Mouse (Mus musculus) CH12.LX (cell line): ENCODE data around the gene Sap25. TPM values are rescaled to one million over a fixed set of nuclear protein-coding genes. Genes with fewer than 3 reads are reported as not detected.

Experiments
- DNase-seq: peaks from one replicate; pipeline ENCODE4 v3.0.0-alpha.2; 2013; ENCODE audit errors: extremely low read depth
- H3K27ac ChIP-seq: 2 replicates; pipeline ENCODE4 v1.5.1; 2012; ENCODE audit warnings: low read depth, mild to moderate bottlenecking, control low read depth, moderate library complexity; ENCODE audit not compliant: insufficient read depth
- H3K27me3 ChIP-seq: replicated peaks from 2 replicates; pipeline ENCODE3; 2012; ENCODE audit warnings: inconsistent platforms
- H3K36me3 ChIP-seq, 2 experiments: replicated peaks in 1 of 2; 2 replicates each; pipeline versions ENCODE3 to v1.6.1; 2012; ENCODE audit warnings: inconsistent platforms in 1 of 2, low read length in 1 of 2, mild to moderate bottlenecking in 1 of 2, mixed read lengths in 1 of 2, moderate library complexity in 1 of 2; ENCODE audit not compliant: control insufficient read depth in 1 of 2, insufficient read depth in 1 of 2
- H3K4me1 ChIP-seq, 2 experiments: 2 replicates each; pipeline ENCODE4 v1.6.1; 2012; ENCODE audit warnings: inconsistent platforms in 1 of 2, moderate library complexity in 1 of 2; ENCODE audit not compliant: insufficient read depth in 2 of 2, control insufficient read depth in 1 of 2
- H3K4me2 ChIP-seq: 2 replicates; pipeline ENCODE4 v1.6.1; 2012; ENCODE audit warnings: low read depth, mild to moderate bottlenecking, control low read depth; ENCODE audit not compliant: poor library complexity, insufficient read depth, severe bottlenecking
- H3K4me3 ChIP-seq, 3 experiments: fragments of 150-350 bp in 1 of 3; sonication (generic) in 1 of 3; replicated peaks in 1 of 3; 2 replicates each; pipeline versions ENCODE3 to v1.5.1; 2011 to 2012; ENCODE audit warnings: low read depth in 2 of 3, low read length in 2 of 3, mild to moderate bottlenecking in 2 of 3, moderate library complexity in 2 of 3, control low read depth in 1 of 3, improper control_type of control experiment in 1 of 3, inconsistent platforms in 1 of 3, mixed read lengths in 1 of 3; ENCODE audit not compliant: poor library complexity in 1 of 3
- H3K79me2 ChIP-seq: replicated peaks from 2 replicates; pipeline ENCODE4 v1.6.1; 2012; ENCODE audit warnings: mild to moderate bottlenecking, moderate library complexity; ENCODE audit not compliant: control insufficient read depth, poor library complexity, insufficient read depth, severe bottlenecking; ENCODE audit errors: extremely low read depth
- H3K9ac ChIP-seq: 2 replicates; pipeline ENCODE4 v1.6.1; 2012; ENCODE audit warnings: low read depth, mild to moderate bottlenecking, control low read depth, moderate library complexity; ENCODE audit not compliant: insufficient read depth
- H3K9me3 ChIP-seq: replicated peaks from 2 replicates; pipeline ENCODE3; 2012; ENCODE audit warnings: low read length, inconsistent platforms, mixed read lengths
- CHD1 ChIP-seq: IDR thresholded peaks from 2 replicates; pipeline ENCODE4 v1.6.1; 2012; ENCODE audit warnings: low read depth, low read length, improper control_type of control experiment, inconsistent platforms
- CHD2 ChIP-seq: IDR thresholded peaks from 2 replicates; pipeline ENCODE4 v1.6.1; 2011; ENCODE audit warnings: low read length, improper control_type of control experiment
- E2F4 ChIP-seq: IDR thresholded peaks from 2 replicates; pipeline ENCODE4 v1.6.1; 2011; ENCODE audit warnings: low read depth, low read length, improper control_type of control experiment; ENCODE audit not compliant: insufficient replicate concordance
- ELF1 ChIP-seq: IDR thresholded peaks from 2 replicates; pipeline ENCODE4 v1.6.1; 2014; ENCODE audit warnings: low read depth, mild to moderate bottlenecking, inconsistent platforms, low read length, improper control_type of control experiment
- GABPA ChIP-seq: IDR thresholded peaks from 2 replicates; pipeline ENCODE4 v1.6.1; 2012; ENCODE audit warnings: low read depth, low read length, improper control_type of control experiment, inconsistent platforms; ENCODE audit not compliant: insufficient replicate concordance
- HCFC1 ChIP-seq: IDR thresholded peaks from 2 replicates; pipeline ENCODE4 v1.6.1; 2012; ENCODE audit warnings: low read depth, mild to moderate bottlenecking, inconsistent platforms, low read length, improper control_type of control experiment
- MAX ChIP-seq: IDR thresholded peaks from 2 replicates; pipeline ENCODE4 v1.6.1; 2011; ENCODE audit warnings: low read length, improper control_type of control experiment
- MAZ ChIP-seq: IDR thresholded peaks from 2 replicates; pipeline ENCODE4 v1.6.1; 2012; ENCODE audit warnings: low read depth, mild to moderate bottlenecking, inconsistent platforms, low read length, improper control_type of control experiment, moderate library complexity
- MYC ChIP-seq: IDR thresholded peaks from 2 replicates; pipeline ENCODE4 v1.6.1; 2011; ENCODE audit warnings: low read depth, mild to moderate bottlenecking, improper control_type of control experiment, low read length
- NRF1 ChIP-seq: IDR thresholded peaks from 2 replicates; pipeline ENCODE4 v1.6.1; 2014; ENCODE audit warnings: low read depth, mild to moderate bottlenecking, inconsistent platforms, low read length, improper control_type of control experiment, moderate library complexity
- POLR2AphosphoS2 ChIP-seq: IDR thresholded peaks from 2 replicates; pipeline ENCODE4 v1.6.1; 2011; ENCODE audit warnings: low read depth, low read length, improper control_type of control experiment
- RCOR1 ChIP-seq: conservative IDR thresholded peaks from 2 replicates; pipeline ENCODE4 v1.6.1; 2012; ENCODE audit warnings: low read depth, mild to moderate bottlenecking, inconsistent platforms, low read length, improper control_type of control experiment
- SIN3A ChIP-seq: IDR thresholded peaks from 2 replicates; pipeline ENCODE4 v1.6.1; 2012; ENCODE audit warnings: low read length, improper control_type of control experiment, inconsistent platforms
- UBTF ChIP-seq: IDR thresholded peaks from 2 replicates; pipeline ENCODE4 v1.6.1; 2012; ENCODE audit warnings: low read depth, mild to moderate bottlenecking, inconsistent platforms, low read length, improper control_type of control experiment, moderate library complexity
- USF1 ChIP-seq: IDR thresholded peaks from 2 replicates; pipeline ENCODE4 v1.6.1; 2014; ENCODE audit warnings: low read depth, mild to moderate bottlenecking, inconsistent platforms, low read length, improper control_type of control experiment
- USF2 ChIP-seq: conservative IDR thresholded peaks from 2 replicates; pipeline ENCODE4 v1.6.1; 2011; ENCODE audit warnings: low read depth, low read length, improper control_type of control experiment
- ZC3H11A ChIP-seq: IDR thresholded peaks from 2 replicates; pipeline ENCODE4 v1.6.1; 2012; ENCODE audit warnings: low read depth, mild to moderate bottlenecking, inconsistent platforms, low read length, improper control_type of control experiment
- ZNF384 ChIP-seq: IDR thresholded peaks from 2 replicates; pipeline ENCODE4 v1.6.1; 2012; ENCODE audit warnings: low read depth, low read length, improper control_type of control experiment, inconsistent platforms
- dilution Hi-C: fragments of 300-500 bp; cut with MboI; formaldehyde crosslinking; loops from 2 replicates; pipeline ENCODE4 v1.14.3; 2020; ENCODE audit warnings: low sequenced_read_pairs; ENCODE audit not compliant: extremely low pct_unique_long_range_greater_than_20kb, extremely low pct_ligation_motif_present
- in situ Hi-C: fragments of 300-500 bp; cut with MboI; formaldehyde crosslinking; loops from 3 replicates; pipeline ENCODE4 v1.14.3; 2019; ENCODE audit warnings: low sequenced_read_pairs, low pct_ligation_motif_present, low pct_unique_long_range_greater_than_20kb, mixed read lengths
- polyA plus RNA-seq: library from polyadenylated mRNA; unstranded; fragments of >175 nt; gene quantifications from 2 replicates; pipeline ENCODE4 v1.2.1, GENCODE M21; 2012; ENCODE audit warnings: low read depth; ENCODE audit not compliant: insufficient read length
- total RNA-seq, 2 experiments: library from RNA; depleted of rRNA; stranded (reverse); fragments of 300-350 nt in 1 of 2; fragments of >200 nt in 1 of 2; gene quantifications; 2 replicates each; pipeline ENCODE4 v1.2.3; 2012 to 2014

Sap25 gene
- total and polyA plus RNA-seq, 3 experiments = 2.1 to 16.6 (median 2.4) TPM

GRCm38 (mm10) chr5:137600619-137601364 is 40.3 kb upstream of the Sap25 start, which contains the start of gene Mospd3 (continued):
- TF ChIP-seq POLR2AphosphoS2 (peak; percentile 93), SIN3A (peak; percentile 93; the same call in 1 of the 2 replicates), NRF1 (peak; percentile 60), E2F4 (peak; percentile 84; the same call in 1 of the 2 replicates), ZNF384 (peak; percentile 46; the same call in 1 of the 2 replicates), CHD1 (no peak; the same call in 1 of the 2 replicates), USF2 (no peak), MAZ (0 out of 2 replicates have a peak, but pooled peaks have one; percentile 52), USF1 (no peak; the same call in 1 of the 2 replicates), RCOR1 (peak; percentile 76), ELF1 (peak; percentile 95), MAX (no peak; the same call in 1 of the 2 replicates), HCFC1 (peak; percentile 90), GABPA (peak; percentile 11; the same call in 1 of the 2 replicates)
- TF ChIP-seq, all 38 proteins: peak for 21

GRCm38 (mm10) chr5:137601365-137601729 is 39.8 kb upstream of the Sap25 start:
- H3K4me3 ChIP-seq = peak overlapping the region; percentile 60 to 71 (median 65)
- TF ChIP-seq NRF1 = 0 out of 2 replicates have a peak, but pooled peaks have one; percentile 17
- no peak for TF ChIP-seq ZC3H11A
- TF ChIP-seq UBTF = 0 out of 2 replicates have a peak, but pooled peaks have one; percentile 42
- peak; percentile 49; the same call in 1 of the 2 replicates for TF ChIP-seq SIN3A
- no peak for TF ChIP-seq E2F4
- no peak for TF ChIP-seq RCOR1
- TF ChIP-seq MYC = no peak
- TF ChIP-seq CHD2 = no peak
- TF ChIP-seq CHD1 = 0 out of 2 replicates have a peak, but pooled peaks have one; percentile 59
- TF ChIP-seq, all 38 proteins: peak for 4
- Histone ChIP-seq H3K27me3 (no peaks in the 10 kb centered on the region), H3K4me2 (peak overlapping the region; percentile 74), H3K4me1 (peaks cover 13 to 41% of the 10 kb centered on the region in 2 experiments), H3K36me3 (peaks cover 12 to 33% of the 10 kb centered on the region in 2 experiments), H3K79me2 (peaks cover 6% of the 10 kb centered on the region; the same call in 1 of the 2 replicates), H3K9me3 (no peaks in the 10 kb centered on the region), H3K9ac (peak overlapping the region; percentile 94), H3K27ac (no peak overlapping the region)
- in situ Hi-C loops (no loop called here), dilution Hi-C loops (no loop called here)
- DNase-seq = peak; percentile 37
